Mouse (Mus musculus): ENCODE data around the gene Vti1a. TPM values are rescaled to one million over a fixed set of nuclear protein-coding genes. Genes with fewer than 3 reads are reported as not detected.

Vti1a gene
- 31.2 and 33.4 TPM in 2 replicates for polyA plus RNA-seq (2016; fragmentation: Nextera tagmentation; extraction: Ambion mirVana)

- peaks cover 18% of the 10 kb centered on the region for H3K36me3 ChIP-seq
- peak within 1 kb of the TSS; percentile 91 for H3K27ac ChIP-seq
- WGBS, result under 1% methylated on average over 48 of the region's 48 CpGs
- H3K4me1 ChIP-seq (replicated peaks), result peaks cover 21% of the 10 kb centered on the region
- peak within 1 kb of the TSS; percentile 85 for H3K9ac ChIP-seq (replicated peaks)
- H3K4me2 ChIP-seq, result peak within 1 kb of the TSS; percentile 94
- no peaks in the 10 kb centered on the region for H3K9me3 ChIP-seq
- ATAC-seq (ENCODE audit: insufficient number of reproducible peaks, insufficient read depth, low FRiP score, low TSS enrichment, low read depth), result peak; percentile 90
- H3K4me3 ChIP-seq (replicated peaks), result peak within 1 kb of the TSS; percentile 87
- H3K27me3 ChIP-seq, result no peaks in the 10 kb centered on the region
These were observed at the start of gene Vti1a for GRCm38 (mm10) chr19:55316109-55316714. Gene Vti1a, plus strand, starts transcription at chr19:55316295.

GRCm38 (mm10) chr19:55266786-55267185 is 49.3 kb upstream of the Vti1a start:
- H3K27me3 ChIP-seq, result no peaks in the 10 kb centered on the region

GRCm38 (mm10) chr19:55268150-55268549 is 47.9 kb upstream of the Vti1a start:
- Histone ChIP-seq H3K36me3 (no peaks in the 10 kb centered on the region), H3K9me3 (no peaks in the 10 kb centered on the region), H3K27ac (no peak overlapping the region), H3K4me2 (no peak overlapping the region), H3K4me3 (replicated peaks) (no peak overlapping the region), H3K27me3 (no peaks in the 10 kb centered on the region), H3K4me1 (replicated peaks) (no peaks in the 10 kb centered on the region), H3K9ac (replicated peaks) (no peak overlapping the region)
- WGBS, result 68% methylated on average over 3 of the region's 3 CpGs
- no peak for ATAC-seq (ENCODE audit: insufficient number of reproducible peaks, insufficient read depth, low FRiP score, low TSS enrichment, low read depth)

More at GRCm38 (mm10) chr19:55266786-55267185, 49.3 kb upstream of the Vti1a start:
- Histone ChIP-seq H3K9me3 (no peaks in the 10 kb centered on the region), H3K4me1 (replicated peaks) (no peaks in the 10 kb centered on the region), H3K9ac (replicated peaks) (no peak overlapping the region), H3K36me3 (no peaks in the 10 kb centered on the region), H3K4me2 (no peak overlapping the region), H3K27ac (no peak overlapping the region), H3K4me3 (replicated peaks) (no peak overlapping the region)
- no peak for ATAC-seq (ENCODE audit: insufficient number of reproducible peaks, insufficient read depth, low FRiP score, low TSS enrichment, low read depth)
- WGBS, result 67% methylated on average over 3 of the region's 3 CpGs

- 87% methylated on average over 5 of the region's 5 CpGs for WGBS
- Histone ChIP-seq H3K27ac (no peak overlapping the region), H3K4me1 (replicated peaks) (no peaks in the 10 kb centered on the region), H3K9ac (replicated peaks) (no peak overlapping the region), H3K36me3 (no peaks in the 10 kb centered on the region), H3K4me2 (no peak overlapping the region), H3K27me3 (no peaks in the 10 kb centered on the region), H3K4me3 (replicated peaks) (no peak overlapping the region), H3K9me3 (no peaks in the 10 kb centered on the region)
- no peak for ATAC-seq (ENCODE audit: insufficient number of reproducible peaks, insufficient read depth, low FRiP score, low TSS enrichment, low read depth)
These were observed 47.0 kb upstream of the Vti1a start for GRCm38 (mm10) chr19:55269051-55269450.

- 33% methylated on average over 3 of the region's 3 CpGs for WGBS
- ATAC-seq (ENCODE audit: insufficient number of reproducible peaks, insufficient read depth, low FRiP score, low TSS enrichment, low read depth), result no peak
- no peak overlapping the region for H3K27ac ChIP-seq
These were observed 44.6 kb upstream of the Vti1a start for GRCm38 (mm10) chr19:55271448-55271847.

GRCm38 (mm10) chr19:55273340-55273739 is 42.8 kb upstream of the Vti1a start:
- Histone ChIP-seq H3K36me3 (no peaks in the 10 kb centered on the region), H3K27me3 (no peaks in the 10 kb centered on the region), H3K27ac (no peak overlapping the region), H3K9me3 (no peaks in the 10 kb centered on the region), H3K4me2 (no peak overlapping the region), H3K4me3 (replicated peaks) (no peak overlapping the region), H3K4me1 (replicated peaks) (no peaks in the 10 kb centered on the region), H3K9ac (replicated peaks) (no peak overlapping the region)
- ATAC-seq (ENCODE audit: insufficient number of reproducible peaks, insufficient read depth, low FRiP score, low TSS enrichment, low read depth), result no peak
- 80% methylated on average over 6 of the region's 6 CpGs for WGBS

More at GRCm38 (mm10) chr19:55271448-55271847, 44.6 kb upstream of the Vti1a start:
- Histone ChIP-seq H3K9me3 (no peaks in the 10 kb centered on the region), H3K4me1 (replicated peaks) (no peaks in the 10 kb centered on the region), H3K4me3 (replicated peaks) (no peak overlapping the region), H3K9ac (replicated peaks) (no peak overlapping the region), H3K4me2 (no peak overlapping the region), H3K27me3 (no peaks in the 10 kb centered on the region), H3K36me3 (no peaks in the 10 kb centered on the region)

- Histone ChIP-seq H3K4me2 (no peak overlapping the region), H3K9ac (replicated peaks) (no peak overlapping the region)
These were observed 40.0 kb upstream of the Vti1a start for GRCm38 (mm10) chr19:55276100-55276499.

GRCm38 (mm10) chr19:55276770-55277169 is 39.3 kb upstream of the Vti1a start:
- H3K9ac ChIP-seq (replicated peaks), result no peak overlapping the region
- H3K36me3 ChIP-seq, result 0 out of 2 replicates have a peak, but pooled peaks cover 4% of the 10 kb centered on the region
- H3K4me1 ChIP-seq (replicated peaks), result no peaks in the 10 kb centered on the region
- no peak overlapping the region for H3K27ac ChIP-seq
- H3K4me3 ChIP-seq (replicated peaks), result no peak overlapping the region
- WGBS, result 85% methylated on average over 3 of the region's 3 CpGs
- H3K9me3 ChIP-seq, result no peaks in the 10 kb centered on the region
- no peak overlapping the region for H3K4me2 ChIP-seq
- no peaks in the 10 kb centered on the region for H3K27me3 ChIP-seq
- ATAC-seq (ENCODE audit: insufficient number of reproducible peaks, insufficient read depth, low FRiP score, low TSS enrichment, low read depth), result no peak

More at GRCm38 (mm10) chr19:55276100-55276499, 40.0 kb upstream of the Vti1a start:
- H3K36me3 ChIP-seq, result no peaks in the 10 kb centered on the region
- H3K27ac ChIP-seq, result no peak overlapping the region
- H3K27me3 ChIP-seq, result no peaks in the 10 kb centered on the region
- ATAC-seq (ENCODE audit: insufficient number of reproducible peaks, insufficient read depth, low FRiP score, low TSS enrichment, low read depth), result no peak
- 80% methylated on average over 4 of the region's 4 CpGs for WGBS
- no peak overlapping the region for H3K4me3 ChIP-seq (replicated peaks)
- no peaks in the 10 kb centered on the region for H3K4me1 ChIP-seq (replicated peaks)
- no peaks in the 10 kb centered on the region for H3K9me3 ChIP-seq

GRCm38 (mm10) chr19:55284093-55284492 is 32.0 kb upstream of the Vti1a start:
- Histone ChIP-seq H3K9ac (replicated peaks) (no peak overlapping the region), H3K9me3 (no peaks in the 10 kb centered on the region), H3K27ac (no peak overlapping the region), H3K27me3 (no peaks in the 10 kb centered on the region), H3K4me2 (no peak overlapping the region), H3K4me1 (replicated peaks) (no peaks in the 10 kb centered on the region), H3K36me3 (peaks cover 10% of the 10 kb centered on the region; the same call in 1 of the 2 replicates), H3K4me3 (replicated peaks) (no peak overlapping the region)
- WGBS, result 94% methylated on average over 4 of the region's 4 CpGs
- ATAC-seq (ENCODE audit: insufficient number of reproducible peaks, insufficient read depth, low FRiP score, low TSS enrichment, low read depth), result no peak

GRCm38 (mm10) chr19:55286034-55286433 is 30.1 kb upstream of the Vti1a start:
- no peak overlapping the region for H3K9ac ChIP-seq (replicated peaks)
- H3K9me3 ChIP-seq, result no peaks in the 10 kb centered on the region
- H3K27me3 ChIP-seq, result no peaks in the 10 kb centered on the region
- H3K36me3 ChIP-seq, result peaks cover 10% of the 10 kb centered on the region; the same call in 1 of the 2 replicates
- no peak for ATAC-seq (ENCODE audit: insufficient number of reproducible peaks, insufficient read depth, low FRiP score, low TSS enrichment, low read depth)
- H3K4me2 ChIP-seq, result no peak overlapping the region
- H3K27ac ChIP-seq, result no peak overlapping the region
- 72% methylated on average over 4 of the region's 4 CpGs for WGBS
- no peak overlapping the region for H3K4me3 ChIP-seq (replicated peaks)
- H3K4me1 ChIP-seq (replicated peaks), result no peaks in the 10 kb centered on the region

- no peaks in the 10 kb centered on the region for H3K9me3 ChIP-seq
- ATAC-seq (ENCODE audit: insufficient number of reproducible peaks, insufficient read depth, low FRiP score, low TSS enrichment, low read depth), result no peak
- H3K9ac ChIP-seq (replicated peaks), result no peak overlapping the region
- H3K27ac ChIP-seq, result no peak overlapping the region
- no peaks in the 10 kb centered on the region for H3K27me3 ChIP-seq
- no peak overlapping the region for H3K4me2 ChIP-seq
- no peak overlapping the region for H3K4me3 ChIP-seq (replicated peaks)
- H3K36me3 ChIP-seq, result peaks cover 6% of the 10 kb centered on the region; the same call in 1 of the 2 replicates
- no peaks in the 10 kb centered on the region for H3K4me1 ChIP-seq (replicated peaks)
These were observed 27.1 kb upstream of the Vti1a start for GRCm38 (mm10) chr19:55288974-55289373.
